Mouse (Mus musculus) layer of hippocampus, adult 11-12 months (tissue): Measurements from ENCODE around the gene 4933417A18Rik.
"Not testable (repeated sequence)": the region's sequence is repeated elsewhere in the genome, so short reads cannot be mapped to it uniquely, and the experiment has no call there.

Source experiments
- DNase-seq: peaks from one replicate; pipeline ENCODE4 v3.0.0; 2022; ENCODE audit warnings: low spot score

The 4933417A18Rik gene

GRCm38 (mm10) chr13:34976116-34976515 is 51.9 kb downstream of the 4933417A18Rik start:
- no peak for DNase-seq

- DNase-seq: no peak
Observed at GRCm38 (mm10) chr13:34977410-34977809, 53.2 kb downstream of the 4933417A18Rik start.

- DNase-seq: not testable (repeated sequence)
Observed at GRCm38 (mm10) chr13:34978635-34979034, 54.4 kb downstream of the 4933417A18Rik start.

- DNase-seq: not testable (repeated sequence)
Observed at GRCm38 (mm10) chr13:34983479-34983878, 59.3 kb downstream of the 4933417A18Rik start.

- no peak for DNase-seq
Observed at GRCm38 (mm10) chr13:34991581-34992273, 67.5 kb downstream of the 4933417A18Rik start.

- no peak for DNase-seq
Observed at GRCm38 (mm10) chr13:34993085-34993484, 68.9 kb downstream of the 4933417A18Rik start.

- DNase-seq: no peak
Observed at GRCm38 (mm10) chr13:34993595-34993982, 69.4 kb downstream of the 4933417A18Rik start.

- peak; percentile 89 for DNase-seq
Observed at GRCm38 (mm10) chr13:34993983-34994811, 70.0 kb downstream of the 4933417A18Rik start.

- no peak for DNase-seq
Observed at GRCm38 (mm10) chr13:34995925-34996324, 71.7 kb downstream of the 4933417A18Rik start.
